Mouse (Mus musculus): ENCODE data around the gene Hjurp.

GRCm38 (mm10) chr1:88253106-88253505, 24.3 kb downstream of the Hjurp start:
- TF ChIP-seq CTCF (conservative IDR thresholded peaks at IDR 0.05; ENCODE audit: insufficient read depth, insufficient read length, low read depth, low read length): no peak
- TF ChIP-seq POLR2A (IDR thresholded peaks at IDR 0.05; ENCODE audit: low read depth, low read length): no peak

All from kidney, adult 2 months (tissue).